Mouse (Mus musculus) spleen, postnatal 4 days (tissue): ENCODE measurements around the gene Mfsd5.
A peak's percentile ranks its signal among the peaks of the same experiment; 100 is the strongest.

Experiments used
- DNase-seq, 2 experiments: peaks; one replicate each; pipeline ENCODE4 v3.0.0; 2022; ENCODE audit warnings: low spot score in 2 of 2

The Mfsd5 gene

DNA sequence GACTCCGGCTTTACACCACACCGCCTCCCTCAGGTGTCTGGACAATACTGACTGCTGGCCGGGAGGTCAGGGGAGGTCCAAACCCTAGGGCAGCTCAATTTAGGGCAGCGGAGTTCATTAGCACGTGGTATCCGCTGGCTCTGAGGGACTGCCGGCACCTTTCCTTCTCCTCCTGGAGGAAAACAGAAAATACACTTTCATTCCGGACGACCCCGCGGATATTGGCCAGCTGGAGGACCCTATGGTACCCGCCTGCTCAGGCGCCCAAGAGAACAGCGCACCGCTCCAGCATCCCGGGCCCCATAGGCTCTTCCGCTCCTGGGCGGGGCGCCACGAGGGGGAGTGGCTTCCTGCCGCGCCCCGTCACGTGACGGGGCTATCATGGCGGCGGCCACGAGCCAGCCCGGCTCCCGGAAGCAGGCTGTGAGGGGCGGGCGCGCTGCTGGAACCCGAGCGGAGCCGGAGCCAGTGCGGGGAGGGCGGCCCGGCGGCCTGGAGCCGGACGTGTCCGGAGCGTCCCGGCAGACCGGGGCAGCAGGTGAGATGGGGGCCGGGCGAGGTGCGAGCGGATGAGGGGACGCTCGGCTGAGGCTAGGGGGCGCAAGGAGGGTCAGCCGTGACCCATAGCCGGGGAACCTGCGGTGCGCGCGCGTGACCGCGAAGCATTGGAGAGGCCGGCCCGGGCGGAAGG lies at the start of gene Mfsd5:
TSS of gene Mfsd5 (plus strand) at position 363 of the 691 bp plus-strand sequence.
- peak; percentile 87 to 94 for DNase-seq

GRCm38 (mm10) chr15:102230408-102231321 lies 48.6 kb upstream of the Mfsd5 start:
- DNase-seq = no peak

GRCm38 (mm10) chr15:102231748-102232147 lies 47.5 kb upstream of the Mfsd5 start, which contains the start of gene Itgb7:
Gene Itgb7, minus strand, starts transcription at chr15:102231944.
- DNase-seq = peak in 1 of 2 experiments; percentile 70

DNA sequence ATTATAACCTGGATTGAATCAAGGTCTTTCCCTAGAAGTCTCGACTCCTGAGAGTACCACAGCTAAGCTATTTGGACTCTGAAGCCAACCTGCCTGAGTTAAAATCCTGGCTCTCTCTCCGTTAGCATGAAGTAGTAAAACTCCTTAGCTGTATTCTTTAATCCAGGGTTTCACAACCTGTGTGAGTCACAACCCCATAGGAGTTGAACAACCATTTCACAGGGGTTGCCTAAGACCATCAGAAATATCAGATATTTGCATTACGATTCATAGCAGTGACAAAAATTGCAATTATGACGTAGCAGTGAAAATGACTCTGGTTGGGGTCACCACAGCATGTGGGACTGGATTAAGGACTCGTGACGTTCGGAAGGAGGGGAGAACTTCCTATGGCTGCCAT lies 46.5 kb upstream of the Mfsd5 start:
- no peak for DNase-seq

DNA sequence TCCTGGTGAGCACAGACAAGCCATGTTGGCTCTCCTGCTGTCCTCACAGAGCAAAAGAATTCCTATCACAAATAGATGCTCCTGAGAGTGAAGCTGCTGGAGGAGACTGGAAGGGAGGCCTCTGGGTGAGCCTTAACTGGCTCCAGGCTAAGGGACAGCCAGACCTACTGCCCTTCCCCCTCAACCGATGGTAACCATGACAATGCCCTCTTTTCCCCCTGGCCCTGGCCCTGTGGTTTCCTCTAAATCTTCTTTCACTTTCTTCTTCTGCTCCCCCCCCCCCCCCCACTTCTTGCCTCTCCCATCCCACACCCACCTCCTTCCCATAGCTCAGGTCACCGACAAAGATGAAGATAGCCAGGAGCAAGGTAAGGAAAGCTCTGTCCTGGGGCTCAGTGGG lies 45.4 kb upstream of the Mfsd5 start:
- DNase-seq = no peak

DNA sequence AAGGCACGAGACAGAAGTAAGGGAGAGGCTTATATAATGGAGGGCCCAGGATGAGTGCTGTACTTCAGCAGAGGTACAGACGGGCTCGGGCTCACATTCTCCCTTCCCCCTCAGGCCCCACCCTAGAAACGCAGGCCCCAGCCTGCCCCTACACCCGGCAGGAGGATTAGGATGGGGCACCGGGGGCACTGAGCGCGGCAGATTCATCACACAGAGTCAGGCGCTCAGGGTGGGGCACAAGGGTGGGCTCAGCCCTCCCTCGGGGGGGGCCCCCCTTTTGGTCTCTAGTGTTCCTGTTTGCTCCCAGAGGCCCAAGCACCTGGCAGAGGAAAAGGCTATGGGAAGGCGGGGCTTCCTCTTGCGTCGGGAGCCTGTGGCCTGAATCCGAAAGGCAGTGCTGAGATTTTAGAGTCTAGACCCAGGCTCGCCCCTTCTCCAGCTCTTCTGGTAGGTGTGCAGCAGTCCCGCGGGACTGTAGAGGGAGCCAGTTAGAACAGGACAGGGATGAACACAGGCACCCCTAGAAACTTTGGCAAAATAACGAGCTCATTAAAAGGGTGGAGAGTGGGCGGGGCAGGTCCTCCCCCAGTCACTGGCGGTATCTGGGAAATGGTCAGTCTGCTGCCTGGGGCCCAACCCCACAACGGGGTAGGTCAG lies 43.8 kb upstream of the Mfsd5 start:
- no peak for DNase-seq

DNA sequence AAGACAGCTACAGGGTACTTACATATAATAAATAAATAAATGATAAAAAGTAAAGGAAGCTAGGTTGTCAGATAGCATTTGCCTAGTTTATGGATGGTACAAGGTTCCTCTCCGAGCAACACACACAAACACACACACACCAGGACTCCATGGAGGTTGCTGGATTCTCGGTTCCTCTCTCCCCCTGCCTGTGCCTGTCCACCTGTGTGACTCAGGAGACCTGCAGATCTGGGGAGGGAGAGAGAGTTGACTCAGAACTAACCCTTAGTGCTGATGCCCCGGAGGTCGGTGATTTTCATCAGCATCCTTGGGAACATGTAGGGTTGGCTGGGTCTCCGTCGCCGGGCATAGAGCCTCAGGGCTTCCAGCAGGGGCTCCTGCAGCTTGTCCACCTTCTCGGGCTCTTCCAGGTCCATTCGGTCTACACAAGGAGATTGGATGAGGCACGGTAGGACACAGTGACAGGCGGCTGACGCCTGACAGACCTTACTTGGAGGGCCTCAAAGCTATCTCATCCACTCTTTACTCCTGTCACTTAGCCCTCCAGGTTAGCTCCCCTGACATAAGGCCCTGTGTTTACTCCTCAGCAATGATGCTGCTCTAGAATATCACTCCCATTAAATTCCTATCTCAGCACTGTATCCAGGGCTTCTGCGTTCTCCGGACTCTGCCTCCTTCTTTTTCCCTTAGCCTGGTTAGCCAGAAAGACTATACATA lies 40.6 kb upstream of the Mfsd5 start:
- DNase-seq = no peak

GRCm38 (mm10) chr15:102239260-102239590 lies 40.0 kb upstream of the Mfsd5 start:
- peak; percentile 77 to 93 for DNase-seq

DNA sequence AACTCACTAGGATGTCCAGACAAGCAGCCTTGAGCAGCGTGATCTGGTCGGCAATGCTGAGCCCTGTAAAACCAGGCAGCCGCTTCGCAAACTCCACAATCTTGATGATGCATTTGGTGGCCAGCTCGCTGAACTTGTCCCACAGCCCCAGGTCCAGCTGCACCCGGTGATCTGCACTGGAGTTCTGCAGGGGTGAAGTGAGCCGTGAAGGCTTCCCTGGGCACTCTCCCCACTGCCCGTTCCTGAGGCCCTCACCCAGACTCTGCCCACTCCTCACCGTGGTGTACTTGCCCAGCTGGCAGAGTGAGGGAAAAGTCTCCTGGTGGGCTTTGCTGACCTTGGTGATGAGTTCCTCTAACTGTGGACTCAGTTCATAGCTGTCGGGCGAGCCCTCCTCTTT lies 39.4 kb upstream of the Mfsd5 start:
- DNase-seq = no peak

GRCm38 (mm10) chr15:102240607-102241006 lies 38.6 kb upstream of the Mfsd5 start:
- no peak for DNase-seq

DNA sequence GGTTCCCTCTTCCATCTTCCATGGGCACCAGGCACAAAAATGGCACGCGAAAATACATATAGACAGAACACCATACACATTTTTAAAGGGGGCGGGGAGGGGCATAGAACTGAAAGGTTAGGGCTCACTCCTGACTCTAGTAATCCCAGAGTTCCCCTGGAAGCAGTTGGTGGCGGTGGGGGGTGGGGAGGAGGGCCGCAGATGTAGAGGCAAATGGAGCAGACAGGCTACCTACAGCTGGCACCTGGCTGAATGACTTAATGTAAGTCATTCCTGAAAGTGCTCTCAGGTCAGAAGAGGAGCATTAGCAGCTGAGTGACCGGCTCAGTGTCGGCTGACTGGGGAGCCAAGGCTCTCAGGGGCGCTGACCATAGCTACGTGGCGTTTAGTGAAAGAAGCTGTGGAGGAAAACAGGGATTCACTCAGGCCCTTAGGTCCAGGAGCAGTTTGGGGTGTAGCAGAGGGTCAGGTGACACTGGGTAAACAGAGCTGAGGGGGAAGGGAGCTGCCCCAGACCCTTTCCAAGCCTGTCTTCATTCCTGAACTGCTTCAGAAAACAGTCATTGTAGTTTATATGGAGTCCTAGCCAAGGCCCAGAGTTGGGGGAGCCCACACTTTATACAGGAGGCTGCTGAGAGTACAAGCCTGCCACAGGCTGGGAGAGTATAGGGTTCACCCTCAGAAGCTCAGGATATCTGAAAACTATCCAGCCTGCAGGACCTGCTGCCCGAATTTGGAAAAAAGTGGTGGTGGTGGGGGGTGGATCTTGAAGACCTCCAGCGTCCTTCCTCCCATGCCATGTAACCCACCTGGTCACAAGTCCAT lies 36.6 kb upstream of the Mfsd5 start:
- DNase-seq = no peak

- peak; percentile 69 to 86 for DNase-seq
Measured at GRCm38 (mm10) chr15:102243229-102244190, 35.7 kb upstream of the Mfsd5 start.

GRCm38 (mm10) chr15:102244306-102245191 lies 34.7 kb upstream of the Mfsd5 start:
- DNase-seq = no peak

GRCm38 (mm10) chr15:102245461-102245881 lies 33.8 kb upstream of the Mfsd5 start:
- DNase-seq = no peak

DNA sequence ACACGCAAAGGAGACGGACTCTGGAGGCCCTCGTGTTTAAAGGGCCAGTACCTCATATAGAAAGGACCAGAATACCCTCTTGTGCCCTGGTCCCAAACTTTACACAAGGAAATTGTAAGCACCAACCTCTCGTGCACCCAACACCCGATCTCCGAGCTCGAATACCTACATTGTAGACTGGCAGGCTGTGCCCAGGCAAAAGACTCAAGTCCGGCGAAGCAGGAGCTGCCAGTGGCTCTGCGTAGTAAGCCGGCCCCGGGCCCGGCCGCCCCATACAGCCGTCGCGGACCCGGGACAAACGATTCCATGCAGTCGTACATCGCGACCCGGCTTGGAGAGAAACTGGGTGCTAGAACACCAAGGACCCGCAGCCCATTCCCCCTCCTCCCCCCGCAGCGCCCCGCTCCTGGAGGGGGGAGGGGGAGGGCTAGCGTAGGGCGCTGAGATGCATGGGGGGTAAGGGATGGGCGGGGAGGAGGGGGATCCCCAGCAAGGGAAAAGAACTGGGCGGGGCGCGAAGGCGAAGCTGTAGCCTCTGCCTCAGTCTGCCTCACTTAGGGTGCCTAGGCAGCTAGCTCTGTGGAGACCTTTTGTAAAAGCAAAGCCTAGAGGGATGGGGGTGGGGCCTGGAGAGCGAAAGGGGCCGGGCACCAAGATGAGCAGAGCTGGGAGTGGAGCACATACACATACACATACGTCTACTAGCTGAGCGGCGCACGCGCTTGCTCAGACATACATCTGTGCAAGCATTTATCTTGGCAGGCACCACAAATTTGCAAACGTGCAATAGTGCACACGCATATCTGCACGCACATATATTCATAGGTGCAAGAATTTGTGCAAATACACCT lies 33.1 kb upstream of the Mfsd5 start:
- peak in 1 of 2 experiments; percentile 53 for DNase-seq

GRCm38 (mm10) chr15:102246866-102247251 lies 32.4 kb upstream of the Mfsd5 start:
- peak; percentile 61 to 78 for DNase-seq

DNA sequence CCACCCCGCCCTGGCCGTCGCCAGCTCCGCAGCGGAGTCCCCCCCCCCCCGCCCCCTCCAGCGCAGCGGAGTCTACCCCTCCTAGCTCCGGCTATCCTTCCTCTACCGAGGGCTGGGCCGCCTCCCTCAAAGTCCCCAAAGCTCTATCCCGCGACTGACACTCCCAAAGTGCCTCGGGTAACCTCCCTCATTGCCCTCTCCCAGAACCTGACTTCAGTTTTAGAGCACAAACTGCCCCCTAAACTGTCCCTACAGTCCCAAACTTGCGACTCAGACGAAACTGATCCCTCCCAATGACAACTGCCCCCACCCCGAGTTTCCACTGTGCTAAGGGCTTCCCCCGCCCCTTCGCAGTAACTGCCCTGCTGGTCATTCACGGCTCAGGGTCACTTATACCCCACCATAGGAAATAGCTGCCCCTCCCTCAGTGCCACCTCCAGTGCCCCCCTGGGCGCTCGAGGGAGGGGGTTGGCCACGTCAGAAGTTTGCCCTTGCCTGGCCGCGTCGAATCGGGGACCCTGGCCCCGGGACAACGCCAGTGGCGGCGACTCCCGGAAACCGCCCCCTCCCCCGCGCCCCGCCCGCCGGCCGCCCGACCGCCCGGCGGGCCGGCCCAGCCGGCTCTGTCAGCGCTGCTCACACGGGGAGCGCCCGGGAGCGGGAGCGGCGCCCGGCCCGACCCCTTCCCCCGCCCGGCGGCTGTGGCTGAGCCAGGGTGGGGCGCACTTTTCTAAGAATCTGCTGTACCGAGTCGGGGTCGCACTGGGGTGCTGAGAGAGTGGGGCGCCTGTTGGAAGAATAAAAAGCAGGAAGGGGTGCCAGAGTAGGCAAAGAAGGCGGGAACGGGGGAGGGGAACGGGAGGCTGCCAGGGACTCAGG lies 31.8 kb upstream of the Mfsd5 start:
- DNase-seq = peak; percentile 29 to 69
